Mouse (Mus musculus) liver, embryonic 14.5 days (tissue): Measurements from ENCODE around the gene Pfdn5. TPM values are rescaled to one million over a fixed set of nuclear protein-coding genes. Genes with fewer than 3 reads are reported as not detected.

Source experiments
- ATAC-seq: fragments of 200-750 bp; cut with Nextera tagmentation; 2 replicates; pipeline ENCODE4 v1.8.0; 2017; ENCODE audit warnings: moderate number of reproducible peaks, mild to moderate bottlenecking, moderate library complexity; ENCODE audit not compliant: insufficient read depth
- DNase-seq, 3 experiments: peaks; one replicate each; pipeline ENCODE4 v3.0.0-alpha.2; 2012 to 2013; ENCODE audit warnings: low read depth in 3 of 3, low spot score in 3 of 3
- H3K27ac ChIP-seq: fragments of 300-500 bp; sonication (generic); 2 replicates; pipeline ENCODE4 v1.5.1; 2014; ENCODE audit warnings: moderate library complexity, mild to moderate bottlenecking, control low read depth, inconsistent platforms
- H3K27me3 ChIP-seq: fragments of 300-500 bp; sonication (generic); 2 replicates; pipeline ENCODE4 v1.6.1; 2014; ENCODE audit warnings: mild to moderate bottlenecking, low read length, moderate library complexity; ENCODE audit not compliant: control insufficient read depth, insufficient read depth
- H3K36me3 ChIP-seq: fragments of 300-500 bp; sonication (generic); replicated peaks from 2 replicates; pipeline ENCODE4 v1.6.1; 2014; ENCODE audit warnings: low read depth; ENCODE audit not compliant: control insufficient read depth, insufficient read depth
- H3K4me1 ChIP-seq, 2 experiments: fragments of 200-500 bp in 1 of 2; fragments of 300-500 bp in 1 of 2; sonication (generic) in 1 of 2; replicated peaks; 2 replicates each; pipeline ENCODE4 v1.6.1; 2012 to 2014; ENCODE audit warnings: antibody characterized with exemption in 1 of 2, inconsistent platforms in 1 of 2, low read length in 1 of 2; ENCODE audit not compliant: control insufficient read depth in 2 of 2, insufficient read depth in 2 of 2
- H3K4me2 ChIP-seq: fragments of 300-500 bp; sonication (generic); 2 replicates; pipeline ENCODE4 v1.6.1; 2014; ENCODE audit warnings: low read depth, mild to moderate bottlenecking, control low read depth, moderate library complexity
- H3K4me3 ChIP-seq, 2 experiments: fragments of 200-500 bp in 1 of 2; fragments of 300-500 bp in 1 of 2; sonication (generic) in 1 of 2; 2 replicates each; pipeline ENCODE4 v1.5.1; 2012 to 2014; ENCODE audit warnings: low read depth in 2 of 2, low read length in 2 of 2, mild to moderate bottlenecking in 2 of 2, control low read depth in 1 of 2, inconsistent platforms in 1 of 2, moderate library complexity in 1 of 2; ENCODE audit not compliant: insufficient read depth in 1 of 2
- H3K9ac ChIP-seq: fragments of 300-500 bp; sonication (generic); replicated peaks from 2 replicates; pipeline ENCODE4 v1.6.1; 2014; ENCODE audit warnings: mild to moderate bottlenecking, control low read depth, moderate library complexity
- H3K9me3 ChIP-seq: fragments of 300-500 bp; sonication (generic); 2 replicates; pipeline ENCODE4 v1.6.1; 2016; ENCODE audit warnings: low read length, mixed read lengths; ENCODE audit not compliant: control insufficient read depth
- CTCF ChIP-seq: IDR thresholded peaks from 2 replicates; pipeline ENCODE4 v1.5.1; 2016; ENCODE audit warnings: antibody characterized with exemption, low read depth, control low read depth
- EP300 ChIP-seq: IDR thresholded peaks from 2 replicates; pipeline ENCODE4 v1.6.1; 2016; ENCODE audit warnings: antibody characterized with exemption, low read depth
- WGBS: fragments of 180-500 bp; shearing (Covaris S2); extraction: QIAGEN DNeasy Blood & Tissue Kit; methylation state at CpG from one replicate; pipeline ENCODE4 v1.1.7; 2014; ENCODE audit not compliant: insufficient replicate concordance; 5-methylcytosine and 5-hydroxymethylcytosine counted together
- polyA plus RNA-seq, 2 experiments: library from polyadenylated mRNA; depleted of rRNA in 1 of 2; stranded (reverse) in 1 of 2; unstranded in 1 of 2; fragments of >200 nt; fragmentation: Nextera tagmentation in 1 of 2; extraction: Ambion mirVana in 1 of 2; gene quantifications; 2 replicates each; pipeline versions ENCODE4 v1.2.1 to v1.2.3; 2012 to 2014

The Pfdn5 gene
- polyA plus RNA-seq, 2 experiments = 82.2 to 156 TPM

DNA sequence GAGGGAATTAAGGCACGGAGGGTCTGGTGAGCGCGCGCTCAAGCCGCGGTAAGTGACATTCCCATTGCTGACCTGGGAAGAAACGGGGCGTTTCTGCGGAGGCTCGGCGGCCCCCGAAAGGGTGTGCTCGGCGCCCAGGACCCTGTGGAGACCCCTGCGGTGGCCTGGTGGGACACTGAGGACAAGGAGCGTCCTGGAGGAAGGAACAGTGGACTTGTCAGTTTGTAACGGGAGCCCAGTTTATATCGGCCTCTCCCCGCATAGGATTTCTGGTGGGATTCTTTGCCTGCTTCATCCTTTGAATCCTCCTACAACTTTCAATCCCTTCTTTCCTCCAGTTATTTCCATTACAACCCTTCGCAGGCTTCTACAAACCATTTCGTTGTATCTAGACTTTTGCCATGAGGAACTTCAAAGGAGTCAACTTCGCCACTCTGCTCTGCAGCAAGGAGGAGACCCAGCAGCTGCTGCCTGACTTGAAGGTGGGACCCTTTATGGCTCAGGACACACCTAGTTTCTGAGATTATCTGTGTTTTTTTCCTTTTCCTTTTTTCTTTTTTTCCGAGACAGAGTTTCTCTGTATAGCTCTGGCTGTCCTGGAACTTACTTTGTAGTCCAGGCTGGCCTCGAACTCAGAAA lies 29.4 kb upstream of the Pfdn5 start:
- Histone ChIP-seq H3K9ac (peak overlapping the region; percentile 90), H3K4me2 (peak overlapping the region; percentile 86), H3K9me3 (no peaks in the 10 kb centered on the region), H3K4me3 (peak overlapping the region; percentile 90 to 93), H3K4me1 (peaks cover 4 to 9% of the 10 kb centered on the region in 2 experiments; a peak in 3 of 4 replicates), H3K27ac (peak overlapping the region; percentile 56), H3K36me3 (peaks cover 33% of the 10 kb centered on the region), H3K27me3 (no peaks in the 10 kb centered on the region)
- no peak for TF ChIP-seq EP300
- TF ChIP-seq CTCF = no peak
- ATAC-seq (peak; percentile 49), DNase-seq (no peak)
- 3% methylated on average over 24 of the region's 24 CpGs for WGBS

DNA sequence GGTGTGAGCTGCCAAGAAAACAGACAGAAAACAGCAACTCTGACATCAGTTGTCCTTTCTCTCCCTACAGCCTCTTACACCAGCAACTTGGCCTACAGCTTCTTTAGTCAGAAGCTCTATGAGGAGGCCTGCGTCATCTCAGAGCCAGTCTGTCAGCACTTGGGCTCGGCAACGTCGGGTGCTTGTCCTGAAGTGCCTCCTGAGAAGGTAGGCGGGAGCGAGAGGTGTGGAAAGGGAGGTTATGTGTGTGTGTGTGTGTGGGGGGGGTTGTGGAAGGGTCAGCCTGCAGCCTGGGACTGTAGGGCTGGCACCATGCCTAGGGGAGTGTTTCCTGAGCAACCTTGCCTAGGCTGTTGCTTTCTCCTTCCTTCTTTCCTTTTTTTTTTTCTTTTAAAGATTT lies 23.4 kb upstream of the Pfdn5 start:
- no peaks in the 10 kb centered on the region for H3K4me1 ChIP-seq
- WGBS = 86% methylated on average over 6 of the region's 6 CpGs

GRCm38 (mm10) chr15:102308717-102309116 lies 17.2 kb upstream of the Pfdn5 start:
- Histone ChIP-seq H3K27ac (no peak overlapping the region), H3K36me3 (peaks cover 91% of the 10 kb centered on the region), H3K4me1 (no peaks in the 10 kb centered on the region), H3K4me3 (no peak overlapping the region), H3K27me3 (no peaks in the 10 kb centered on the region), H3K9ac (no peak overlapping the region), H3K4me2 (no peak overlapping the region), H3K9me3 (no peaks in the 10 kb centered on the region)
- TF ChIP-seq EP300 = no peak
- TF ChIP-seq CTCF = no peak
- no peak for ATAC-seq
- WGBS = 82% methylated on average over 9 of the region's 9 CpGs
- no peak for DNase-seq

More for the DNA sequence above, 23.4 kb upstream of the Pfdn5 start:
- no peak for TF ChIP-seq CTCF
- no peak for TF ChIP-seq EP300
- Histone ChIP-seq H3K4me3 (no peak overlapping the region), H3K27ac (no peak overlapping the region), H3K9ac (no peak overlapping the region), H3K27me3 (no peaks in the 10 kb centered on the region), H3K4me2 (no peak overlapping the region), H3K9me3 (no peaks in the 10 kb centered on the region), H3K36me3 (peaks cover 85% of the 10 kb centered on the region)
- DNase-seq (no peak), ATAC-seq (no peak)

GRCm38 (mm10) chr15:102310074-102310845 lies 15.7 kb upstream of the Pfdn5 start:
- no peaks in the 10 kb centered on the region for H3K27me3 ChIP-seq
- H3K36me3 ChIP-seq = peaks cover 90% of the 10 kb centered on the region
- no peak overlapping the region for H3K27ac ChIP-seq
- H3K4me2 ChIP-seq = no peak overlapping the region
- no peak overlapping the region for H3K4me3 ChIP-seq
- H3K4me1 ChIP-seq = no peaks in the 10 kb centered on the region
- 78% methylated on average over 10 of the region's 10 CpGs for WGBS
- TF ChIP-seq CTCF = no peak
- no peak for TF ChIP-seq EP300
- DNase-seq = no peak
- no peak overlapping the region for H3K9ac ChIP-seq
- no peak for ATAC-seq
- no peaks in the 10 kb centered on the region for H3K9me3 ChIP-seq

GRCm38 (mm10) chr15:102311489-102311888 lies 14.4 kb upstream of the Pfdn5 start:
- Histone ChIP-seq H3K4me1 (no peaks in the 10 kb centered on the region), H3K27me3 (no peaks in the 10 kb centered on the region), H3K9ac (no peak overlapping the region), H3K36me3 (peaks cover 90% of the 10 kb centered on the region), H3K9me3 (no peaks in the 10 kb centered on the region), H3K4me2 (no peak overlapping the region), H3K4me3 (no peak overlapping the region), H3K27ac (no peak overlapping the region)
- DNase-seq = no peak
- ATAC-seq = no peak
- no peak for TF ChIP-seq EP300
- no peak for TF ChIP-seq CTCF
